Comparison of ENCODE assay signal across 8 mouse cellular contexts in the genomic region with DNA sequence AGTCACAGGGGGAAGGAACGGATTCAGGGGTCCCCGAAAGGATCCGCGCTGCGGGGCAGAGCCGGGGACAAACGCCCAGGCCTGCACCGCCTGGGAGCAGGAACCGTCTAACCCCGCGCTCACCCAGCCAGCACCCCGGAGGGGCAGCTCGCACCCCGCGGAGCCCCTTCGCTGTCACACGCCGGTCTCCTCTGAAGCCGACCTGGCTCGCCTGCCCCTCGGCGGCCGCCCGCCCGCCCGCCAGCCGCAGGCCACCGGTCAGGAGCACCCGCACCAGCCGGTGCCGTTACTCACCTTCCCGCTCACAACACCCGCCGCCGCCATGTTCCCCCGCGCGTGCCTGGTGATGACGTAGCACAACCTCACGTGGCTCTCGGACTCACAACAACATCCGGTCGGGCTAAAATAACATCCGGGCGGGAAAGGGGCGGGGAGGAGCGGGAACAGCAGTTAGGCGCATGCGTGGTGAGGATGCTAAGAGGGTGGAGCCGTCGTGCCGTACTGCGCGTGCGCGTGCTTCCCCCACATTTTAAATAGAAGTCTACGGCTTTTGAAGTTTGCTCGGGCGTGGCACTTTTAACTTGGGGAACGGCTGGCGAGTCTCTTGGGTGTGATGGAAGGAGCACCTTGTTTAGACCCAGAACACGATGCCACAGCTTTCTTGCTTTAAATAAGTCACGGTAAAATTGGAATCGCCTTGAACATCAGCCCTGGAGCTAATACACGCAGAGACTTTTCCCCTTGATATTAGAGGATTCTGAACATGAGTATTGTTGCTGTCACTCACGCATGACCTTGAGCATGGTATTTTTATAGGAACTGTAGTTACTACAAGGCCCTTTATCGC. TPM values are rescaled to one million over a fixed set of nuclear protein-coding genes. Genes with fewer than 3 reads are reported as not detected.
DNase-seq lines count a peak whose midpoint lies in the region; ATAC-seq and TF ChIP-seq lines count a peak whose summit lies in the region.

A gene (minus strand): TSS at position 380 of the 847 bp plus-strand sequence.

- H3K27me3 ChIP-seq in megakaryocyte, embryonic 14.5 days (replicated peaks), result peaks cover 12% of the 10 kb centered on the region

- ATAC-seq in activated CD4-positive, CD25-positive, alpha-beta regulatory T cell, adult 4 months, result peak; percentile 86

- no peak for TF ChIP-seq CTCF in cortical plate, adult 2 months (IDR thresholded peaks at IDR 0.05; ENCODE audit: extremely low read depth, insufficient read depth, low read length)

- H3K9me3 ChIP-seq in megakaryocyte, embryonic 14.5 days, result no peaks in the 10 kb centered on the region

- H3K36me3 ChIP-seq in megakaryocyte, embryonic 14.5 days (replicated peaks; ENCODE audit: low read length), result peaks cover 5% of the 10 kb centered on the region

- peak within 1 kb of the TSS; percentile 50 for H3K4me3 ChIP-seq in cortical plate, adult 2 months (ENCODE audit: insufficient read depth, low read length)
- peak within 1 kb of the TSS; percentile 96 for H3K4me3 ChIP-seq in megakaryocyte, embryonic 14.5 days (replicated peaks)

- peaks cover 4% of the 10 kb centered on the region; the same call in 1 of the 2 replicates for H3K4me1 ChIP-seq in cortical plate, adult 2 months (ENCODE audit: control insufficient read depth, insufficient read depth, low read length)
- H3K4me1 ChIP-seq in megakaryocyte, embryonic 14.5 days, result peaks cover 40% of the 10 kb centered on the region

- DNase-seq in gastrocnemius, adult 8-10 months (ENCODE audit: low spot score in 2 of 2), result peak; percentile 97
- DNase-seq in hindlimb bud, embryonic 11.5 days (ENCODE audit: extremely low spot score, low read depth, low spot score), result peak; percentile 91
- DNase-seq in left cerebral cortex, adult 8-10 months (ENCODE audit: low spot score in 2 of 2), result peak; percentile 92 to 97
- DNase-seq in right cerebral cortex, postnatal 10 days (ENCODE audit: low spot score in 2 of 2), result peak; percentile 99
- DNase-seq in urinary bladder, postnatal 25 days (ENCODE audit: low spot score), result peak; percentile 99

- peak within 1 kb of the TSS; percentile 14; the same call in 1 of the 2 replicates for H3K27ac ChIP-seq in cortical plate, adult 2 months (ENCODE audit: insufficient read depth, low read length)

- peak; percentile 60 for TF ChIP-seq POLR2A in cortical plate, adult 2 months (IDR thresholded peaks at IDR 0.05; ENCODE audit: extremely low read depth, insufficient read depth, low read length)

RNA-seq across cellular contexts. Expression of the gene that starts here (rescaled TPM):
- 100 to 1,000 TPM in 1 of 2 experiments, 10 to 100 TPM in 1; 87.7 to 108 TPM for polyA plus RNA-seq in activated CD4-positive, CD25-positive, alpha-beta regulatory T cell, adult 4 months (2017; shearing (Covaris generic))
- polyA plus RNA-seq in cortical plate, adult 2 months (2012; rRNA removed), result 30.8 and 31.3 TPM in 2 replicates
- total RNA-seq in gastrocnemius, adult 8-10 months (2022), result 10 to 100 TPM; 36.2 to 53.7 (median 42.1) TPM
- total RNA-seq in left cerebral cortex, adult 8-10 months (2022), result 10 to 100 TPM; 47.2 to 71.6 (median 62.2) TPM
- polyA plus RNA-seq in megakaryocyte, embryonic 14.5 days (2012; ENCODE audit: insufficient read depth, low replicate concordance), result 3.5 TPM in 1 of 2 replicates, not detected in the other

Comparison
In these comparisons a context has a peak if more than half of its experiments do, and no peak if none do; other contexts are left out.
1. Peak in every context shown above with its lines: DNase-seq, ATAC-seq, H3K4me3 ChIP-seq and H3K27ac ChIP-seq.